Mouse (Mus musculus): ENCODE measurements at regions not wholly inside any gene's neighbourhood (a gene's known extent, or its start where the extent isn't known, plus 50 kb on each side); places are given as distances from the start of the nearest gene placed in this dataset.
"Not testable (repeated sequence)": the region's sequence is repeated elsewhere in the genome, so short reads cannot be mapped to it uniquely, and the experiment has no call there.

- no peak for DNase-seq (ENCODE audit: low spot score)
Observed at GRCm38 (mm10) chr3:117265790-117266189, 94.9 kb downstream of the Plppr4 start.

- no peak for DNase-seq (ENCODE audit: low spot score)
Observed at GRCm38 (mm10) chr3:117247833-117248232, 112.8 kb downstream of the Plppr4 start.

GRCm38 (mm10) chr3:117241810-117242209 is 118.9 kb downstream of the Plppr4 start:
- DNase-seq (ENCODE audit: low spot score), result no peak

GRCm38 (mm10) chr3:117226616-117227015 is 134.1 kb downstream of the Plppr4 start:
- no peak for DNase-seq (ENCODE audit: low spot score)

- DNase-seq (ENCODE audit: low spot score), result no peak
Observed at GRCm38 (mm10) chr3:117225041-117225440, 135.6 kb downstream of the Plppr4 start.

- DNase-seq (ENCODE audit: low spot score), result no peak
Observed at GRCm38 (mm10) chr3:117217952-117218351, 142.7 kb downstream of the Plppr4 start.

GRCm38 (mm10) chr3:117191903-117192302 is 168.8 kb downstream of the Plppr4 start:
- no peak for DNase-seq (ENCODE audit: low spot score)

GRCm38 (mm10) chr3:117188782-117189500 is 171.7 kb downstream of the Plppr4 start:
- no peak for DNase-seq (ENCODE audit: low spot score)

GRCm38 (mm10) chr3:117183654-117184184 is 177.0 kb downstream of the Plppr4 start:
- DNase-seq (ENCODE audit: low spot score), result no peak

GRCm38 (mm10) chr3:117169740-117170139 is 190.9 kb downstream of the Plppr4 start:
- no peak for DNase-seq (ENCODE audit: low spot score)

GRCm38 (mm10) chr3:117163046-117163445 is 194.3 kb upstream of the Palmd start:
- no peak for DNase-seq (ENCODE audit: low spot score)

- not testable (repeated sequence) for DNase-seq (ENCODE audit: low spot score)
Observed at GRCm38 (mm10) chr3:117160689-117161088, 191.9 kb upstream of the Palmd start.

GRCm38 (mm10) chr3:117155274-117155673 is 186.5 kb upstream of the Palmd start:
- DNase-seq (ENCODE audit: low spot score), result no peak

- no peak for DNase-seq (ENCODE audit: low spot score)
Observed at GRCm38 (mm10) chr3:117153011-117153473, 184.3 kb upstream of the Palmd start.

GRCm38 (mm10) chr3:117152414-117152813 is 183.6 kb upstream of the Palmd start:
- no peak for DNase-seq (ENCODE audit: low spot score)

- no peak for DNase-seq (ENCODE audit: low spot score)
Observed at GRCm38 (mm10) chr3:117147414-117147813, 178.6 kb upstream of the Palmd start.

- no peak for DNase-seq (ENCODE audit: low spot score)
Observed at GRCm38 (mm10) chr3:117139835-117140234, 171.0 kb upstream of the Palmd start.

- DNase-seq (ENCODE audit: low spot score), result no peak
Observed at GRCm38 (mm10) chr3:117138720-117139119, 169.9 kb upstream of the Palmd start.

GRCm38 (mm10) chr3:117132897-117133296 is 164.1 kb upstream of the Palmd start:
- DNase-seq (ENCODE audit: low spot score), result no peak

- DNase-seq (ENCODE audit: low spot score), result no peak
Observed at GRCm38 (mm10) chr3:117122211-117122610, 153.4 kb upstream of the Palmd start.

GRCm38 (mm10) chr3:117120086-117121055 is 151.6 kb upstream of the Palmd start:
- DNase-seq (ENCODE audit: low spot score), result peak; percentile 31

GRCm38 (mm10) chr3:117119576-117119975 is 150.8 kb upstream of the Palmd start:
- DNase-seq (ENCODE audit: low spot score), result no peak

- DNase-seq (ENCODE audit: low spot score), result no peak
Observed at GRCm38 (mm10) chr3:117117838-117118237, 149.1 kb upstream of the Palmd start.

Data from lung, postnatal 25 days (tissue).